Mouse (Mus musculus) MN1 (cell line): ENCODE measurements around the gene Gm21970.
"Not testable (repeated sequence)": the region's sequence is repeated elsewhere in the genome, so short reads cannot be mapped to it uniquely, and the experiment has no call there.

Experiments used
- DNase-seq: peaks from one replicate; pipeline ENCODE4 v3.0.0-alpha.2; 2016; ENCODE audit warnings: low spot score

Gene Gm21970

GRCm38 (mm10) chr16:91438599-91438998 lies 47.1 kb downstream of the Gm21970 start:
- not testable (repeated sequence) for DNase-seq

- DNase-seq, result peak; percentile 45
Observed at GRCm38 (mm10) chr16:91441366-91441765, 49.8 kb downstream of the Gm21970 start.

GRCm38 (mm10) chr16:91441811-91442240 lies 50.3 kb downstream of the Gm21970 start:
- DNase-seq, result no peak

- DNase-seq, result no peak
Observed at GRCm38 (mm10) chr16:91442446-91442845, 50.9 kb downstream of the Gm21970 start.

GRCm38 (mm10) chr16:91443211-91443611 lies 51.7 kb downstream of the Gm21970 start:
- DNase-seq, result no peak

- DNase-seq, result no peak
Observed at GRCm38 (mm10) chr16:91444847-91445246, 53.3 kb downstream of the Gm21970 start.

GRCm38 (mm10) chr16:91445566-91445965 lies 54.0 kb downstream of the Gm21970 start:
- DNase-seq, result no peak

GRCm38 (mm10) chr16:91446778-91447511 lies 55.4 kb downstream of the Gm21970 start:
- DNase-seq, result no peak

- DNase-seq, result no peak
Observed at GRCm38 (mm10) chr16:91447512-91447900, 56.0 kb downstream of the Gm21970 start.

GRCm38 (mm10) chr16:91448088-91448487 lies 56.6 kb downstream of the Gm21970 start:
- DNase-seq, result no peak

GRCm38 (mm10) chr16:91448895-91449294 lies 57.4 kb downstream of the Gm21970 start:
- no peak for DNase-seq

GRCm38 (mm10) chr16:91450137-91451064 lies 58.9 kb downstream of the Gm21970 start:
- DNase-seq, result no peak

- DNase-seq, result no peak
Observed at GRCm38 (mm10) chr16:91451949-91452348, 60.4 kb downstream of the Gm21970 start.

GRCm38 (mm10) chr16:91452363-91452896 lies 60.9 kb downstream of the Gm21970 start:
- no peak for DNase-seq

- DNase-seq, result no peak
Observed at GRCm38 (mm10) chr16:91455868-91456267, 64.3 kb downstream of the Gm21970 start.

GRCm38 (mm10) chr16:91458301-91458746 lies 66.8 kb downstream of the Gm21970 start:
- DNase-seq, result no peak

GRCm38 (mm10) chr16:91458976-91459375 lies 67.5 kb downstream of the Gm21970 start:
- no peak for DNase-seq

GRCm38 (mm10) chr16:91459396-91459795 lies 67.9 kb downstream of the Gm21970 start:
- no peak for DNase-seq

- no peak for DNase-seq
Observed at GRCm38 (mm10) chr16:91459841-91460370, 68.4 kb downstream of the Gm21970 start.

- no peak for DNase-seq
Observed at GRCm38 (mm10) chr16:91461066-91461638, 69.6 kb downstream of the Gm21970 start.

GRCm38 (mm10) chr16:91461773-91462181 lies 70.3 kb downstream of the Gm21970 start:
- no peak for DNase-seq

GRCm38 (mm10) chr16:91462644-91463043 lies 71.1 kb downstream of the Gm21970 start:
- DNase-seq, result no peak
